Mouse (Mus musculus): ENCODE results near the gene Cuzd1.

- no peak for TF ChIP-seq ZC3H11A (IDR thresholded peaks at IDR 0.05; ENCODE audit: borderline replicate concordance, low read depth, low read length)
- no peak for TF ChIP-seq MAFK (IDR thresholded peaks at IDR 0.05; ENCODE audit: insufficient read depth, low read depth, low read length)
These were observed 23.9 kb upstream of the Cuzd1 start for GRCm38 (mm10) chr7:131345856-131346541.

Data from ES-E14 (cell line).